Mouse (Mus musculus) midbrain, embryonic 13.5 days (tissue): Measurements from ENCODE around the gene Abcc6. TPM values are rescaled to one million over a fixed set of nuclear protein-coding genes. Genes with fewer than 3 reads are reported as not detected.

ENCODE experiments used
- ATAC-seq: fragments of 200-750 bp; cut with Nextera tagmentation; 2 replicates; pipeline ENCODE4 v1.8.0; 2017; ENCODE audit warnings: mild to moderate bottlenecking, moderate TSS enrichment, moderate library complexity
- H3K27ac ChIP-seq: fragments of 300-500 bp; sonication (generic); 2 replicates; pipeline ENCODE4 v1.5.1; 2015; ENCODE audit warnings: inconsistent platforms, mild to moderate bottlenecking, moderate library complexity
- H3K27me3 ChIP-seq: fragments of 300-500 bp; sonication (generic); 2 replicates; pipeline ENCODE4 v1.6.1; 2015; ENCODE audit warnings: mild to moderate bottlenecking, inconsistent platforms
- H3K36me3 ChIP-seq: fragments of 300-500 bp; sonication (generic); 2 replicates; pipeline ENCODE4 v1.6.1; 2015; ENCODE audit warnings: mild to moderate bottlenecking, inconsistent platforms
- H3K4me1 ChIP-seq: fragments of 300-500 bp; sonication (generic); replicated peaks from 2 replicates; pipeline ENCODE4 v1.6.1; 2015; ENCODE audit warnings: inconsistent platforms
- H3K4me2 ChIP-seq: fragments of 300-500 bp; sonication (generic); replicated peaks from 2 replicates; pipeline ENCODE4 v1.6.1; 2015; ENCODE audit warnings: moderate library complexity, mild to moderate bottlenecking, inconsistent platforms
- H3K4me3 ChIP-seq: fragments of 300-500 bp; sonication (generic); replicated peaks from 2 replicates; pipeline ENCODE4 v1.5.1; 2015; ENCODE audit warnings: mild to moderate bottlenecking, inconsistent platforms
- H3K9ac ChIP-seq: fragments of 300-500 bp; sonication (generic); replicated peaks from 2 replicates; pipeline ENCODE4 v1.6.1; 2015; ENCODE audit warnings: mild to moderate bottlenecking, inconsistent platforms
- H3K9me3 ChIP-seq: fragments of 300-500 bp; sonication (generic); 2 replicates; pipeline ENCODE4 v1.6.1; 2016; ENCODE audit warnings: mild to moderate bottlenecking, inconsistent platforms
- WGBS: fragments of 180-500 bp; shearing (Covaris S2); methylation state at CpG from one replicate; pipeline ENCODE4 v1.1.7; 2015; 5-methylcytosine and 5-hydroxymethylcytosine counted together
- polyA plus RNA-seq: library from polyadenylated mRNA; unstranded; fragments of >200 nt; fragmentation: Nextera tagmentation; extraction: Ambion mirVana; gene quantifications from 2 replicates; pipeline ENCODE4 v1.2.1, GENCODE M21; 2015

Gene Abcc6
- polyA plus RNA-seq = 0.26 and 0.41 TPM in 2 replicates

- ATAC-seq = no peak
- H3K27me3 ChIP-seq = peaks cover 3% of the 10 kb centered on the region; the same call in 1 of the 2 replicates
- H3K27ac ChIP-seq = no peak within 1 kb of the TSS
- 0 out of 2 replicates have a peak within 1 kb of the TSS, but pooled peaks have one; percentile 32 for H3K9ac ChIP-seq
- peaks cover 17% of the 10 kb centered on the region for H3K4me1 ChIP-seq
- H3K9me3 ChIP-seq = no peaks in the 10 kb centered on the region
- 7% methylated on average over 11 of the region's 11 CpGs for WGBS
- H3K4me3 ChIP-seq = no peak within 1 kb of the TSS
- no peaks in the 10 kb centered on the region for H3K36me3 ChIP-seq
- 0 out of 2 replicates have a peak within 1 kb of the TSS, but pooled peaks have one; percentile 5 for H3K4me2 ChIP-seq
Measured at GRCm38 (mm10) chr7:46030145-46030488, at the start of gene Abcc6. Gene Abcc6, minus strand, starts transcription at chr7:46030302.

- H3K4me1 ChIP-seq = no peaks in the 10 kb centered on the region
- H3K27ac ChIP-seq = no peak overlapping the region
- no peaks in the 10 kb centered on the region for H3K9me3 ChIP-seq
- no peak overlapping the region for H3K4me2 ChIP-seq
- H3K27me3 ChIP-seq = no peaks in the 10 kb centered on the region
- H3K4me3 ChIP-seq = no peak overlapping the region
- no peak for ATAC-seq
- WGBS = 89% methylated on average over 12 of the region's 12 CpGs
- no peak overlapping the region for H3K9ac ChIP-seq
- H3K36me3 ChIP-seq = peaks cover 94% of the 10 kb centered on the region
Measured at GRCm38 (mm10) chr7:46077675-46078074, 47.6 kb upstream of the Abcc6 start.

GRCm38 (mm10) chr7:46076844-46077243 lies 46.7 kb upstream of the Abcc6 start:
- H3K9ac ChIP-seq = no peak overlapping the region
- no peak overlapping the region for H3K27ac ChIP-seq
- H3K36me3 ChIP-seq = peaks cover 94% of the 10 kb centered on the region
- no peak for ATAC-seq
- no peaks in the 10 kb centered on the region for H3K9me3 ChIP-seq
- no peak overlapping the region for H3K4me3 ChIP-seq
- H3K4me1 ChIP-seq = no peaks in the 10 kb centered on the region
- no peaks in the 10 kb centered on the region for H3K27me3 ChIP-seq
- H3K4me2 ChIP-seq = no peak overlapping the region
- WGBS = 89% methylated on average over 7 of the region's 7 CpGs

GRCm38 (mm10) chr7:46068831-46069230 lies 38.7 kb upstream of the Abcc6 start:
- H3K9me3 ChIP-seq = no peaks in the 10 kb centered on the region
- no peak overlapping the region for H3K4me3 ChIP-seq
- no peaks in the 10 kb centered on the region for H3K27me3 ChIP-seq
- H3K36me3 ChIP-seq = peaks cover 97% of the 10 kb centered on the region
- 96% methylated on average over 8 of the region's 8 CpGs for WGBS
- no peak overlapping the region for H3K9ac ChIP-seq
- H3K4me2 ChIP-seq = no peak overlapping the region
- no peak overlapping the region for H3K27ac ChIP-seq
- no peaks in the 10 kb centered on the region for H3K4me1 ChIP-seq
- ATAC-seq = no peak

GRCm38 (mm10) chr7:46063296-46063695 lies 33.2 kb upstream of the Abcc6 start:
- Histone ChIP-seq H3K27me3 (no peaks in the 10 kb centered on the region), H3K27ac (no peak overlapping the region), H3K4me2 (no peak overlapping the region), H3K9me3 (no peaks in the 10 kb centered on the region), H3K4me3 (no peak overlapping the region), H3K36me3 (peaks cover 94% of the 10 kb centered on the region), H3K9ac (no peak overlapping the region), H3K4me1 (no peaks in the 10 kb centered on the region)
- WGBS = 93% methylated on average over 6 of the region's 6 CpGs
- no peak for ATAC-seq

GRCm38 (mm10) chr7:46061614-46062013 lies 31.5 kb upstream of the Abcc6 start:
- no peak for ATAC-seq
- Histone ChIP-seq H3K4me3 (no peak overlapping the region), H3K4me2 (no peak overlapping the region), H3K4me1 (no peaks in the 10 kb centered on the region), H3K9ac (no peak overlapping the region), H3K27me3 (no peaks in the 10 kb centered on the region), H3K9me3 (no peaks in the 10 kb centered on the region), H3K36me3 (peaks cover 94% of the 10 kb centered on the region), H3K27ac (no peak overlapping the region)
- WGBS = 96% methylated on average over 16 of the region's 16 CpGs

- Histone ChIP-seq H3K9me3 (no peaks in the 10 kb centered on the region), H3K27ac (no peak overlapping the region), H3K27me3 (no peaks in the 10 kb centered on the region), H3K9ac (no peak overlapping the region), H3K4me1 (no peaks in the 10 kb centered on the region), H3K4me2 (no peak overlapping the region), H3K36me3 (peaks cover 94% of the 10 kb centered on the region), H3K4me3 (no peak overlapping the region)
- ATAC-seq = no peak
- 92% methylated on average over 8 of the region's 8 CpGs for WGBS
Measured at GRCm38 (mm10) chr7:46060688-46061087, 30.6 kb upstream of the Abcc6 start.

- no peak overlapping the region for H3K9ac ChIP-seq
- H3K27me3 ChIP-seq = no peaks in the 10 kb centered on the region
- WGBS = 95% methylated on average over 11 of the region's 11 CpGs
- no peak for ATAC-seq
- no peak overlapping the region for H3K4me2 ChIP-seq
- H3K36me3 ChIP-seq = peaks cover 96% of the 10 kb centered on the region
- H3K4me1 ChIP-seq = no peaks in the 10 kb centered on the region
- no peak overlapping the region for H3K27ac ChIP-seq
- H3K9me3 ChIP-seq = no peaks in the 10 kb centered on the region
- H3K4me3 ChIP-seq = no peak overlapping the region
Measured at GRCm38 (mm10) chr7:46058882-46059281, 28.8 kb upstream of the Abcc6 start.

GRCm38 (mm10) chr7:46053566-46053965 lies 23.5 kb upstream of the Abcc6 start:
- no peak overlapping the region for H3K4me2 ChIP-seq
- H3K4me3 ChIP-seq = no peak overlapping the region
- H3K36me3 ChIP-seq = peaks cover 84% of the 10 kb centered on the region
- H3K9me3 ChIP-seq = no peaks in the 10 kb centered on the region
- no peaks in the 10 kb centered on the region for H3K4me1 ChIP-seq
- H3K27me3 ChIP-seq = no peaks in the 10 kb centered on the region
- 97% methylated on average over 3 of the region's 3 CpGs for WGBS
- H3K9ac ChIP-seq = no peak overlapping the region
- H3K27ac ChIP-seq = no peak overlapping the region
- ATAC-seq = no peak

- Histone ChIP-seq H3K4me2 (no peak overlapping the region), H3K36me3 (peaks cover 84% of the 10 kb centered on the region), H3K27ac (no peak overlapping the region), H3K9me3 (no peaks in the 10 kb centered on the region), H3K27me3 (no peaks in the 10 kb centered on the region), H3K9ac (no peak overlapping the region), H3K4me1 (no peaks in the 10 kb centered on the region), H3K4me3 (no peak overlapping the region)
- WGBS = 92% methylated on average over 4 of the region's 4 CpGs
- ATAC-seq = no peak
Measured at GRCm38 (mm10) chr7:46052161-46052821, 22.2 kb upstream of the Abcc6 start.

- no peak overlapping the region for H3K4me2 ChIP-seq
- H3K27me3 ChIP-seq = no peaks in the 10 kb centered on the region
- ATAC-seq = no peak
- no peak overlapping the region for H3K27ac ChIP-seq
- 56% methylated on average over 7 of the region's 7 CpGs for WGBS
- no peaks in the 10 kb centered on the region for H3K4me1 ChIP-seq
- H3K9me3 ChIP-seq = no peaks in the 10 kb centered on the region
- H3K36me3 ChIP-seq = peaks cover 82% of the 10 kb centered on the region
- H3K4me3 ChIP-seq = no peak overlapping the region
- H3K9ac ChIP-seq = no peak overlapping the region
Measured at GRCm38 (mm10) chr7:46049981-46050380, 19.9 kb upstream of the Abcc6 start.

GRCm38 (mm10) chr7:46047873-46048562 lies 17.9 kb upstream of the Abcc6 start:
- peaks cover 81% of the 10 kb centered on the region for H3K36me3 ChIP-seq
- no peak overlapping the region for H3K27ac ChIP-seq
- 93% methylated on average over 13 of the region's 13 CpGs for WGBS
- ATAC-seq = no peak
- no peak overlapping the region for H3K4me3 ChIP-seq
- H3K27me3 ChIP-seq = no peaks in the 10 kb centered on the region
- H3K9ac ChIP-seq = no peak overlapping the region
- H3K4me1 ChIP-seq = no peaks in the 10 kb centered on the region
- H3K9me3 ChIP-seq = no peaks in the 10 kb centered on the region
- no peak overlapping the region for H3K4me2 ChIP-seq
